Mouse (Mus musculus): ENCODE data around the gene Rassf8.
A peak's percentile ranks its signal among the peaks of the same experiment; 100 is the strongest.

Gene Rassf8

DNA sequence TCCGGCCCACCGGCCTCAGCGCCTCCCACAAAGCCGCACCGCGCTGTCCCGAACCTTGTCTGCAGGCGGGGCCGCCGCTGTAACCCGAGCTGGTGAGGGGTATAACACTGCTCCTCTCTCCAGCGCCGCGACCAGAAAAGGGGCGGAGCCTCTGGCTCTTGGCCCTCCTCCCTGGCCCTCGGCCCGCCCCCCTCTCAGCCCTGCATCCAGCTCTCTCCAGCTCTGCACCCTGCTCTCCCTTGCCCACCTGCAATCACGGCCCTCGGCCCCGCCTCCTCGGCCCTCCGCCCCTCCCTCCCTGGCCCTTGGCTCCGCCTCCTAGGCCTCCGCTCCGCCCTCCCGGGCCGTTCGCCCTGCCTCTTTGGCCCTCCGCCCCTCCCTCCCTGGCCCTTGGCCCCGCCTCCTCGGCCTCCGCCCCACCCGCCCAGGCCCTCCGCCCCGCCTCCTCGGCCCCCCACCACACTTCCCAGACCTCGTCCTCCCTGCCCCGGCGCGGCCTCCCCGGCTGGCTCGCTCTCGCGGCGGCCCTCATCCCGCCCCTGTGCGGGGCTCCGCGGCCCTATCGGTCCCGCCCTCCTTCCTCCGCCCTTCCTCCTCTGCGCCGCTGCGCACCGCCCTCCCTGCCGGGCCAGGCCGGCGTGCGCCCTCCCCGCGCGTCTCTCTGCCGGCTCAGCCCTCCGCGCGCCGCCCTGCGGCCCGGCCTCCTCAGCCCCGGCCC lies at the start of gene Rassf8:
Rassf8 (plus strand) TSS at position 617 of the 718 bp plus-strand sequence.
- DNase-seq (ENCODE audit: low spot score in 2 of 2) = peak; percentile 47 to 74

DNA sequence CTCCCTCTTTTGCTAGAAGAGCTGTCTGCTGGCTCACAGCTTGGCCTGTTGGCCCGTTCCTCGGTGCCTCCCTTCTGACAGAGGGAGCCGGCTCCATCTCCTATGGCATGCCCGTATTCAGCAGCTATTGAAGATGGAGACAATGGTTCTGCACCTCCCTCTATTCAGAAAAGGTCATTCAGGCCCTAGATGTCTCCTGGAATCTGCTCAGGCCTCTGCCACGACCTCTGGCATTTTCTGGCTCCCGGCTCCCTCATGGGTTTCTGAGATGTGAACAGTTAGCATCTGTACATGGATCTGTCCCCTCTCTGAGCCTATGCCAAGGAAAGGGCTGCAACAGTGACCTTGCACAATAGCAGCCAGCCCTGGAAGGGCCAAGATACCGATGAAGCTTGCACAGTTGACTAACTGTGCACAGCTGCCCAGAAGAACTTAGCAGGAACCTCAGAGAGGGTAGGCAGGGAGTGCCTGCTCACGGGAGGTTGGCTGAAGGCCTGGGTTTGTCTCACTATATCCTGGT lies 45.5 kb upstream of the Rassf8 start:
- DNase-seq (ENCODE audit: low spot score in 2 of 2) = no peak

DNA sequence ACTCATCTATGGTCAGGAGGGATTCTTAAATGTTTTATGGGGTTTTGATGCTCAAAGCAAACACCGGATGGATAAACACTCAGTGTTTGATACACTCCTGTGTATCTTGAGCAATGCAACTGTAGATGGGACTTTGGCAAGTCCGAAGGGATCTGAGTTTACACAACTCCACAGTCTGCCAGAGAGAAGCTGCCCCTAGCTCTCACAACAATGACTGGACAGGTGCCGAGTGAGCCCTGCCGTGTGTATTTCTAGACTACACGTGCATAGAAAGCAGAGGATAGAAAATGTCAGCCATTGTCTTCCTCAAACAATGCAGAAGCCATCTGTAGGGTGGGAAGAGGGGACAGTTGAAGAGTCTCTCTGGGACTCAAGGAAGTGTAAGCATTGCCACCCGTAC lies 42.9 kb upstream of the Rassf8 start:
- no peak for DNase-seq (ENCODE audit: low spot score in 2 of 2)

DNA sequence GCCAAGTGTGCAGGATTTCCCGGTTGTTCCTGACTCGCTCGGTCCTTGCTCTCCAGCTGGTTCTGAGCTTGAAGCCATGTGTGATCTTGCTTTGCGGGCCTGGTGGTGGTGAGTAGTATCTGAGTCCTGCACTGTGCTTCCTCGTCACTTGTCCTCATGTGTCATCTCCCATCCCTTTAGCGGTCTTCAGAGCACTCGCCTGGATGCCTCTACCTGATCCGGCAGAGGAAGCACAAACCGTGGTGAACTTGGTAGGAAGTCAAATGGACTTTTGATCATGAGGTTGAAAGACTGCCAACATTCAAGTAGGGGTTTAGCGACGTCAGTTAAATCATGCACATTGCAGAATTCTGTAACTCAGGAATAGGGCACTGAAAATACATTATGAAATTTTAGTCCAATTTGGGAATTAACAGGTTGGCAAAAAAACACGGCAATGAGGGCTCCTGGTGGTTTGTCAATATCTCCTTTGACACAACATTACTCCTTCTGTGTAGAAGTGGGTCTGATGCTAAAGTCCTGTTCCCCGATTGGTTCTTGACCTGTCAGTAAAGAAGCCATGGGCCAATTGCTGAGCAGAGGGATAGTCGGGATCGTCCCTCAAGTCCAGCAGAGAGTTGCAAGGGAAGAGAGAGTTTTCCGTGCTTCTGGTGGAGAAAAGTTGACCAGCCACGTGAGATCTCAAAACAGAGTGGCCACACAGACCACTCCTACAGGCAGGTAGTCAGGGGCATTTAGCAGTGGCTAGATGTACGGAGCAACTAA lies 36.4 kb upstream of the Rassf8 start:
- no peak for DNase-seq (ENCODE audit: low spot score in 2 of 2)

DNA sequence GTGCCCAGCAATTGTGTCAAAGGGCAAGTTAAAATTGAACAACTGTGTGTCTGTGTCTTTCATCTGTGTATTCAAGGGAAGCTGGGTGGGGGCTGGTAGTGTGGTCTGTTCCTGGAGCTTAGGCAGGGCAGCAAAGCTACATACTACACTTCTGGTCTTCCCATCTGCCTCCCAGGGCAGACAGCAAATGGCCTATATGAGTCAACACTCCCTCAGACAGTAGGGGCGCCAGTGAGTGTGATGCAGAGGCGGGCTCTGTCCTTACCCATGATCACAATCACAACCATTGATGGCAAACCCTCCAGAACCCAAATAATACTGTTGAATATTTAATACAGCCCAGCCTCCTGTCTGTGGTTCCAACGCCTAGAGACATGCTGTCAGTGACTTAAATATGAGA lies 35.8 kb upstream of the Rassf8 start:
- no peak for DNase-seq (ENCODE audit: low spot score in 2 of 2)

DNA sequence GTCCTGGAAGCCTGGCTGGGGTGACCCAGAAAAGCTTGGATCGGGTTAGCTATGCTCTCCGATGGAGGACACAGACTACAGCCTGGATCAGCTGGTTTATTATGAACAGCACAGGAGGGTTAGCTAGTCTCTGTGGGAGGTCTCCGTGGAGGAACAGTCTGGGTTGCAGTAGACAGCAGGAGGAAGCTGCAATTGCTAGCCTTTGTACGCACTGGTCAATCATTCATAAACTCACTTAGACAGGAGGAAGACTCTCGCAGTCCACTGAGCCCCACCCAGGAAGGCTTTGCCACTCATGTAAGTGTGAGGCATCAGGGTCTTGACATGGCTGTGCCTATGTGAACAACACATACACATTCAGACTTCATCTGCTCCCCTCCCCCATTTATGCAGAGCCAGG lies 35.2 kb upstream of the Rassf8 start:
- no peak for DNase-seq (ENCODE audit: low spot score in 2 of 2)

DNA sequence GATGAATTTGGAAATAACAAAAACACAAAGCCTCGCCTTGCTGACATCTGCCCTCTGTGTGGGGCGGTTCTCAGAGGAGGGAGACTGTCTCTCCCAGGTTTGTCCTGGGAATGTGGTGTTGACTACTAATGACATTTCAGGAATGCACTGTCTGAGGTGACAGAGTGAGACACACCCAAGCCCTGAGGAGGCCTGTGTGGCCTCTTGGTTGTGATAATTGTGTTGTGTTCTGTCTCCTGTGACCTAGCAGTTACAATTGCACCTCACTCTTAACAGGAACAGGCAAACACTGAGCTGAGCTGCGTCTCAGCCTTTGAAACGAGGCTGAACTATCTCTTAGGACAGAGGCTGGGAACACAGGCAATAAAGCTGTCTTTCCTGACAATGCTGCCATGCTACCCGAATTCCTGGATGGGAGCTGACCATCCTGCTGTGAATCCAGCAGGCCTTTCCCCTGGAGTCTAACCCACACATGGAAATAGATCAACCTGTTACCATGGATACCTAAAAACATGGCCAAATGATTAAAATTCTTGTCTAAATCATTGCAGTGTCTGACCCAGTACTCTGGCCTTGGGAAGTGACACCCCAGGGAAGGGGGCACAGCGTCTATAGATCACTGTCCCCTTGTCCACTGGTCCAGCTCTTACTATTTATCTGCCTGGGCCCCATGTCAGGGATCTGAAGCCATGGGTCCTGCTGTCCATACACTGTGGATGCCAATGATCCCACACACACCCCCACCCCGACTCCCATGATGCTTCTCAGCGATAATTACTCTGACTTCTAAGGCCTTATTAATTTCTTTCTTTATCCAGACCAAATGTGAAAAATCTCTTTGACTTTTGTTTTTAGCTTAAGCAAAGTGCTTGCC lies 33.1 kb upstream of the Rassf8 start:
- DNase-seq (ENCODE audit: low spot score in 2 of 2) = no peak

DNA sequence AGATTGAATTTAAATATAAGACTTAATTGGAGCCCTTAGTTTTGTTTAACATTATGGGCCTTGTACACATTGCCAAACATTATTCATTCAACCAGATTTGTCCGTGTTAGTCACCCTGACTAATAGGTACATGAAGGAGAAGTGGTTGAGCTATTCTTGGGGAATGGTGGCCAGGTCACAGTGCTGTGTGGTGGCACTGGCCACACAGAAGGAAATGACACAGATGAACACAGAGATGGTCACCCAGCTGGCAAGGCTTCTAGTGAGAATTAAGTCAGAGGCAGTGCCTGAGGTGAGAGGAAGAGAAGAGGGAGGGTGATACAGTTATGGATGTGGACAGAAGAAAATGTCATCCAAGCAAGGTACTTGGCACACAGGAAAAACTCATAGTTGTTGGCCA lies 32.4 kb upstream of the Rassf8 start:
- DNase-seq (ENCODE audit: low spot score in 2 of 2) = no peak

DNA sequence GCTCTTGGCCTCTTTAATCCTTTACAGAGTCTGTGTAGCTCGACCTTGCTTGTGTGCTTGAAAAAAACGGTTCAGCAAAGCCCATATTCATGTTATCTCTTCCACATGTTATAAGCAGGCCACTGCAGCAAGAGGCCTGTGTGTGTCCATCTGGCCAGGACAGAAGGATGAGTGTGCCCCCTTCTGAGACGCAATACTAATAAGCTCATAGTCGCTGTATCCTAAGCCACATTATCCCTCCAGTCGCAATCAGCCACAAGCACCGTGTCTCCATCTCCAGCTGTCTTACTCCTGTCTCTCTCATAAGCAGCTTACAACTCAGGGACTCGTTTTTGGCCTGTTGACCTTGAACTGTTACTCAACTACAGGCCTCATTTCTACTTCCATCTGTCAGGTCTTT lies 24.0 kb upstream of the Rassf8 start:
- no peak for DNase-seq (ENCODE audit: low spot score in 2 of 2)

DNA sequence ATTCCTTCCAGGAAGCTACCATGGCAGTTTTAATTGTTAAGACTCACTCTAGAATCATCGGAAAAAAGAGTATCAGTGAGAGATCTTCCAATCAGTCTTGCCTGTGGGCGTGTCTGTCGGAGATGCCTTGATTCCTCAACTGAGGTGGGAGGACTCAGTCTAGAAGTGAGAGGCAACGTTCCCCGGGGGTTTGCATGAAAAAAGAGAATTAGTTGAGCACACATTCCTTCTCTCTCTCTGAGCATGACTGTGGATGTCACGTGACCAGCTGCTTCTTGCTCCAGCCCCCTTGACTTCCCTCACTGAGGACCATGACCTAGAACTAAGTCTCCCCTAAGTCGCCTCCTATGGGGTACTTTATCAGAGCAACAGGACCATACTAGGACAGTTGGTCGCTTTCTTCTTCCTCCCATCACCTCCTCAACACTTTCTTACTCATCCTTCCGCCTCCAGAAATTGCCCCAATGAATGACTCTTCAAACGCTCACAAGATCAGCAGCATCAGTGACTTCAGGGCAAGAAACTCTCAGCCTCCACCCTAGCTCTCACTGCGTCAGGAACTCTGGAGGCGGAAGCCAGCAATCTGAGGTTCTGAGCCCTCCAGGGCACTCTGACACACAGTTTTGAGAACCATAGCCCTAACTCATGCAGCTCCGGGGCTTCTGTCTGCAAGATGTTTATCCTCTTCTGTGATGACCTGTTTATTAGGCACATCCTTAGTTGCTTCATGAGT lies 23.3 kb upstream of the Rassf8 start:
- no peak for DNase-seq (ENCODE audit: low spot score in 2 of 2)

DNA sequence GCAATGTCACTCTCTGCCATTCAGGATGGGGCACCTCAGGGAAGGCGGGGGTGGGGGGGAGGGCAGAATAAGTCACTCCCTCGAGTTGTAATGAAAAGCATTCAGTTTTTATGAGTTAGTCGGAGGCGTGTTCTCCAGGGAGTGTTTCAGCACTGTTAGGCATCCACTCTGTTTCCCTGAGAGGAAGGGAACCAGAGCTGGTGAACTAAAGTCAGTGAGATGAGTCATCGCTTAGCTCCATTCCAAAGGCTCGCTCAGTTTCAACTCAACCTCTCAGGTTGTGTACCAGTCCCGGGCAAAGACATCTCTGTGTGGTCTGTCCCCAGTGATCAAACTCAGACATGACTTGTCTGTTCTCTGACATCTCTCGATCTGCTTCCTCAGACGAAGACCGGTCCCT lies 20.7 kb upstream of the Rassf8 start:
- DNase-seq (ENCODE audit: low spot score in 2 of 2) = no peak

DNA sequence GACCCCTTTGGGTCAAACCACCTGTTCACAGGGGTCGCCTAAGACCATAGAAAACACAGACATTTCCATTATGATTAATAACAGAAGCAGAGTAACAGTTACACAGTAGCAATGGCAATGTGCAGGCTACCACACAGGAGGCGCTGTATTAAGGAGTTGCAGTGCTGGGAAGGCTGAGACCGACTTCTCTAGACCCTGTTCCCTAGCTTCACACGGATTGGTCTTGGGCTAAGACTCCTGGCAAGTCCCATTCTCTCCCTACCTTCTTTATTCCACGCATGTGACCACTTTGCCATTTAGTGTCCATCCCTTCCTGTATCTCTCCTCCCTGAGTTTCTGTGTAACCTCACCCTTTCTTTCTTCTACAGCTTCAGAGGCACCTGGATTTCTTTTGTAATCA lies 19.6 kb upstream of the Rassf8 start:
- no peak for DNase-seq (ENCODE audit: low spot score in 2 of 2)

DNA sequence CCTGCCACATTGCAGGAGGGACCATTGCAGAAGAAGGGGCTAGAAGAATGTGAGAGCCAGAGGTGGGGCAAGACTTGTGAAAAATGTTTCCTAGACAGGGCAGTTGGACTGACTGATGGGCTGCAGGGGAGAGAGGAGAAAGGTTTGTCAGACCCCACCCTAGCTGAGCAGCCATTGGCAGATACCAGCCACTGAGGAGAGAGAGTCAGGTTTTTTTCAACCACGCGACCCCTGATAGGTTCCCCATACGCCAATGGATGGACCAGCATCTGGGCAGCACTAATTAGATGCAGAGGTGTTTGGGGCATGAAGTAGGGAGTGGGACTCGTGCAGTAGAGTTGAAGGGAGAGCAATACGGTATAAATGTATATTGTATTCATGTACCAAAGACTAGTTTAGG lies 13.7 kb upstream of the Rassf8 start:
- no peak for DNase-seq (ENCODE audit: low spot score in 2 of 2)

DNA sequence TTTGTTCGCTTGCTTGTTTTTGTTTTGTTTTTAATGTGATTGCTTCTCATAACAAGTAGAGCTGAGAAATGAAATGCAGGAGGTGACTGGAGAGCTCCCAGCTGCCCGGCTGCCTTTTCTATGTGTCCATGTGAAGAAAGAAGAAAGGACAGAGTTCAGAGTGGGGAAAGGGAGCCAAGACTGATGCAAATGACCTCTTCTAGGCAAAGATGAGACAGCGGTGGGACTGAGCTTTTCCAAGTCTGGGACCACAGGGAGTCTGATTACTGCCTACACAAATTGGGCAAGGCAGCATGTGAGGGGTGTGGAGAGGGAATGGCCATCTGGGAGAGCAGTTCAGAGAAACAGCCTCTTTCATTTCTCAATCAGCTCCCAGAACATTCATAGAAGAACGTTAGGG lies 13.3 kb upstream of the Rassf8 start:
- DNase-seq (ENCODE audit: low spot score in 2 of 2) = no peak

DNA sequence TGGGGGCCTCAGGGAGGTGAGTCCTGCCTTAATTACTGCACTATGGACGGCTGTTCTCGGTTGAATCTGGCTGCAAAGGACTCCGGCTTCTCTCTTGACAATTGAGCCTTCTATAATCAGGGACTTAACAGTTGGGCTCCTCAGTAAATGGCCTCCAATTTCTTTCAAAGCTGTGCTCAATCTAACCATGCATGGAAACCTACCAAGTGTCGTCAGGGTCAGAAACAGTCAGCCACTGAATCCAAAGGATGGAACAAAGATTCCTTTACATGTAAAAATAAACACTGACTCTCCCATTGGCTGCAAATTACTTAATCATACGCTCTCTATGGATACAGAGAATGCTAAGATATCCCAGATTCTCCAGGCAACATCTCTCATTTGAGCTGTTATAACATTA lies 12.6 kb upstream of the Rassf8 start:
- no peak for DNase-seq (ENCODE audit: low spot score in 2 of 2)

DNA sequence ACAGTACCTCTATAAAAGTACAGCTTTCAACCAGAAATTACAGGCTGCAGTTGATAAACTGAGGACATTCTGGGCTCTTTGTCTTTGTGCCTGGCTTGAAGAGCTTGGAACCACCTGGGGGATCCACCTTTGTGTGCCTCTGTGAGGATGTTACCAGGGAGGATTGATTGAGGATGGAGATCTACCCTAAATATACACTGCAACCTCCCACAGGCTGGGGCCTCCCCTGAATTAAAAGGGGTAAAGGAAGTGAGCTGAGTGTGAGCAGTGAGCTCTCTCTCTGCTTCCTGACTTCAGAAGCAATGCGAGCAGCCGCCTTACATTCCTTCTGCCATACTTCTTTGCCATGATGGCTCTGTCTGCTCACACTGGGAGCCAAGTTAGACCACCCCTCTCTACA lies 10.4 kb upstream of the Rassf8 start:
- no peak for DNase-seq (ENCODE audit: low spot score in 2 of 2)

DNA sequence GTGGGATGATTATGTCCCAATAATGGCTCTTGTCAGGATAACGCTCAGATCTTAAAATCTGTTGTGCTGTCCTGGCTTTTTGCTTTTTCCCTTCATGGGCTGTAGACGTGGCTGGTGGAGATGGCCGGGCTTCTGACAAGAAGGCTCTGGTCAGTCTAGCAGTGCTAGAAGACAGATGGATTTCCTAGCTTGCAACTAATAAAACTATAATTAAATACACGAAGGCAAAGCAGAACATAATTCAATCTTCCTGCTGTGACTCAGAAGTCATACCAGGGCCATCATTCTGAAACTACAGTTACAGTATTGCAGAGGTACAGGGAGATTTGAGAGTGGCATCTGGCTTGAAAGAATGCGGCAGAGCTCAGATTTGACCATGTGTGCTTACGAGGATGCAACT lies 7.3 kb upstream of the Rassf8 start:
- DNase-seq (ENCODE audit: low spot score in 2 of 2) = no peak

DNA sequence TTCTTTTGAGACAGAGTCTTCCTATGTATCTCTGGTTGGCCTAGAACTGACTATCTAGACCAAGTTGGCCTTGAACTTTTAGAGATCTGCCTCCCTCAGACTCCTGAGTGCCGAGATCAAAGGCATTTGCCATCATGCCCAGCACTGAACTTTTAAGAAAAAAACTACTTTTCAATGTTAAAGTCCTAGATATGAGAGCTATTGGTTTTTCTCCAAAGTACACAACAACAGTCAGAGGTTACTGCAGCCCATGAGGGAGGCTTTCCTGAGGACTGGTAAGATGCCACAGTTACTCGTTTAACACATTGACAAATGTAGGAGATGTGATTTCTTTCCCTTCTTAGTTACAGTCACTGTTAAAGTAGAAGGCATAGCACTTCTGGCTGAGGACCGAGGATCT lies 6.5 kb upstream of the Rassf8 start:
- no peak for DNase-seq (ENCODE audit: low spot score in 2 of 2)

DNA sequence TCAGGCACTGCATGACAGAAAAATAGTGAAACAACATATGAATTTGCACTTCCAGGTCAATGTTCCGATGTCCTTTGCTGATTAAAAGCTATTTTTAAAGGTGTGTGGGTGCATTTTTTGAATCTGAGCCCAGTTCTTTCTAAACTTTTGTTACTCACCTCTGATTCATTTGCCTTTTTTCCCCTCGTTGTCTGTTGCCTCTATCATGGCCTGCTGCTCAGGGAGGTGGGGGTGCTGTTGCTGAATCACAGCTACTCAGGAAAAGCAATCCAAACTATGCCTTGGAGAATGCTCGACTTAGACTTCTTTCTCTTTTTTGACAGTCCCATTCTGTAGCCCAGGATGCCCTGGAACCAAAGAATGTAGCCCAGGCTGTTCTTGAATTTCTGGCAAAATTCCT lies 1.3 kb upstream of the Rassf8 start:
- no peak for DNase-seq (ENCODE audit: low spot score in 2 of 2)

DNA sequence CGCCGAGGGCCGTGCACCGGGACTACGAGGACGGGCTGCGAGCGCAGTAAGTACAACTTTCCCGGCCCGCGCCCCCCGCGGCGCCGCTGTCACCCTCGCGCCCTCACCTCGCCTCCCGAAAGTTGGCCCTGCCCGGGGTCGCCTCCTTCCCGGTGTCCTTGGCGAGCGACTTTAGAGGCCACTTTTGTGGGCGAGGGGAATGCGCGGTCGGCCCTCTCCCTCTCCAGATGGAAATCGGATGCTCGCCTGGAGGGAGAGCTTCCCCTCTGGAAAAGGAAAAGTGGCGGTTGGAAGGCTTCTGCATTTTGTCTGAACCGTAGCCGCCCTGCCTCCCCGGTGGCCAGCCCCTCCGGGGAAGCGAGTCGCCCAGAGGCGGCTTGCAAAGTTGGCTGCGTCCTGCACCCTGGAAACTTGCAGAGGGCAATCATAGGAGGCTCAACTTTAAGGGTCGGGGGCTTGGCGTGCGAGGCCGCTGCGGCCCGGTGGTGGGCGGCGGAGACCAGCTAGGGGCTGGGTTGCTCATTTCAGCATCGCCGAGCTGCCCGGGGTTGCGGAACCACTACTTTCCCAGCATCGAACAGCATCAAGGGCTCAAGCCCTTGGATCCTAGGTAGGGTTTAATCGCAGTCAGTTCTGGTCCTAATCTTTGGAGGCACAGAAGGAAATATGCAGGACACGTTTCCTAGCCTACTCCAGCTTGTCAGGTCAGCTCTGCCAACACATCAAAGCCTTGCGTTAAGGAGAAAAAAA lies 548 bp downstream of the Rassf8 start:
- DNase-seq (ENCODE audit: low spot score in 2 of 2) = peak; percentile 19 to 34
